Mouse (Mus musculus) fat pad, adult 2 months (tissue): Measurements from ENCODE around the gene S100a2.

ENCODE experiments used
- DNase-seq: peaks from one replicate; pipeline ENCODE4 v3.0.0-alpha.2; 2011; ENCODE audit warnings: low read depth, low spot score; ENCODE audit errors: extremely low read depth

The S100a2 gene

DNA sequence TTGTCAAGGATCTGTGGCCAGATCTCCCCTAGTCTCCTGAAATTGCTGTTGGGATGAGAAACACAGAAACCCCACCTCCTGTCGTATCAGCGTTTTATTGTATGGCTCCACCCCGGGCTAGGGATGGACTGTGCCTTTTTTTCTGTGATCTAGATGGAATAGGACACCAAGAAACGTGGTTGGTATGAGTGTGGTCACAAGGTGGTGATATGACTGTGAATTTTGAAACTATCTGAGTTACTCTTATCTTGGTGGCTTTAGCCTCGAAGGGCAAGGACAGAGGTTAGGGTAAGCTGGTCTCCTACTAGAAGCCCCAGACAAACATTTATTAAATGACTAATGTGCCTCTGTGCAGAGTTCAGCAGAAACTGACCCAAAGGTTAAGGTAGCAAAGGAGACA lies 5.5 kb downstream of the S100a2 start:
- DNase-seq = no peak

GRCm38 (mm10) chr3:90596810-90597209 lies 6.8 kb downstream of the S100a2 start:
- DNase-seq = no peak

- DNase-seq = no peak
Observed at GRCm38 (mm10) chr3:90597736-90598135, 7.7 kb downstream of the S100a2 start.

DNA sequence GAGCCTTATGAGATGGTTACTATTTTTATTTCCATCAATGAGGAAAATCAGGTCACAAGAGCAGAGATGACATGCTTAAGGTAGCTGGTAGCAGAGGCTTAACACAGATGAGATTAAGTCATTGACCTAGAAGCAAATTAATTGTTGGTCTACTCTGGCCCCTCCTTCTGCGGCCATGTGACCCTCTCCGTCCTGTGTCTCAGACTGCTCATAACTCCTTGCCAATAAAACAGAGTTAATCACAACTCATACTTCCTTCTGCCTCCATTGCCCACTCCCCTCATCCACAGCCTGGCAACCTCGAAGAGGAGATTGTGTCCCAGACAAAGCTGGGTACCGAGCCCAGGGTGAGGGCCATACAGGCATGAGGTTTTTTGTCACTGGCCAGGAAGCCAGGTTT lies 8.2 kb downstream of the S100a2 start:
- no peak for DNase-seq

GRCm38 (mm10) chr3:90599401-90599800 lies 9.4 kb downstream of the S100a2 start:
- DNase-seq = no peak

DNA sequence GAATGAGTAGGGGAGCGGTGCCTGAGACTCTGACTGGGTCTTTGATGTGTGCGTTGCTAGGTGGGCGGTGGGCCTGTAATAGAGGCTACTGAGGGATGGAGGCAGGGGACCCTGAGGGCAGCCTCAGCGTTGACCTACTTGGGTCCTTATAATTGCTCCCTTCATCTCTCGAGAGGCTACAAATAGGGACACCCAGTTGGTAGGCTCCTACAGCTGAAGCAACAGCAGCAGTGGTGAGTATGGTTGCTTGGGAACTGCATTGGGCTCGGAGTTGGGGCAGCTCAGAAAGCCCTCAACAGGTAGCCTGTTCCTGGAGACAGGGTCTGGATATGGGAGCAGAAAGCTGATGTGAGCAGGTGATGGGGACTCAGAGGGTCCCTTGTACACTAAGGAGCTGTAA lies 10.0 kb downstream of the S100a2 start:
- no peak for DNase-seq

GRCm38 (mm10) chr3:90600458-90601195 lies 10.6 kb downstream of the S100a2 start:
- DNase-seq = no peak

DNA sequence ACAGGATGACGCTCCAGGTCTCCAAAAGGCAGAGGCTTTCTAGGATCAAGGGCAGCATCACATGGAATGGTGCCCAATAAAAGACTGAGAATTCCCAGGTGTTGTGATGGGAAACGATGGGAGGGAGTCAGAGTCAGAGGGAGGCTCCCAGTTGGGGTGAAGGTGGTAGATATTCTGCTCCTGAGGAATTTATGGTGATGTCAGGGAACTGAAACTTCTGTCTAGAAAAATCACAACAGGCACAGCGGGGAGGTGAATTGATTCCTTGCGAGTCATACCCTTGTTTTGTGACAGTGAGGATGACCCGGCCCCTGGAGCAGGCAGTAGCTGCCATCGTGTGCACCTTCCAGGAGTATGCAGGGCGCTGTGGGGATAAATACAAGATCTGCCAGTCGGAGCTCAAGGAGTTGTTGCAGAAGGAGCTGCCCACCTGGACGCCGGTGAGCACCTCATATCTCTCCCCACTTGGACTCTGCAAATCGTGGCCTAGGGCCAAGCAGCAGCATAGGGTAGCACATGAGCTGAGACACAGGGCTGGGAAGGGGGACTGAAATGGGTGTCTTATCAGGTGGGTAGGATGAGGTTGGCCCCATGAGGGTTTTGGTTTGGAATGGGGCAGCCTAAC lies 11.6 kb downstream of the S100a2 start, which contains the start of gene Gm42674:
Gene Gm42674, plus strand, starts transcription at position 419 of the 625 bp plus-strand sequence.
- no peak for DNase-seq

DNA sequence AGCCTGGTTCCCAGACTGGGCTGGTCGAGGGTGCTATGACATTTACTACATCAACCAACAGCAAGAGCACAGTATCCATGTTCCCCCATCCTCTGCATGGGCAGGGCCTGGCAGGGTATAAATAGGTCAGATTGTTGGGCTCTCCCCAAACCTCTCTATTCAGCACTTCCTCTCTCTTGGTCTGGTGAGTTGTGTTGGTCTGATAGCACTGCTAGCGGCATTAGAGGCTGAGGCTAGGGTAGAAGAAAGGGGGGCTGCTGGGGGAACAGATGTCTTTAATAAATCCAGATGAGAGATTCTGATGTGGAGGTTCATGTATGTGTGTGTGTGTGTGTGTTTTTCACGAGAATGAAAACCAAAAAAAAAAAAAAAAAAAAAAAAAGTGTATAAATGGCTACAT lies 13.6 kb downstream of the S100a2 start, which contains the start of gene S100a4:
Gene S100a4, plus strand, starts transcription at position 149 of the 400 bp plus-strand sequence.
- DNase-seq = no peak

- DNase-seq = no peak
Observed at GRCm38 (mm10) chr3:90604416-90604815, 14.4 kb downstream of the S100a2 start.

GRCm38 (mm10) chr3:90605049-90605448 lies 15.0 kb downstream of the S100a2 start:
- no peak for DNase-seq

DNA sequence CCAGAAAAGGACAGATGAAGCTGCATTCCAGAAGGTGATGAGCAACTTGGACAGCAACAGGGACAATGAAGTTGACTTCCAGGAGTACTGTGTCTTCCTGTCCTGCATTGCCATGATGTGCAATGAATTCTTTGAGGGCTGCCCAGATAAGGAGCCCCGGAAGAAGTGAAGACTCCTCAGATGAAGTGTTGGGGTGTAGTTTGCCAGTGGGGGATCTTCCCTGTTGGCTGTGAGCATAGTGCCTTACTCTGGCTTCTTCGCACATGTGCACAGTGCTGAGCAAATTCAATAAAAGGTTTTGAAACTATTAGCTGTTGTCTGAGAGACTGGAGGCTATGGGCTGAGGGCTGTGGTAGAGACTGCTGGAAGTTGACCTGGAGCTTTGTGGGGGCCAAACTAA lies 15.7 kb downstream of the S100a2 start:
- DNase-seq = no peak

- DNase-seq = no peak
Observed at GRCm38 (mm10) chr3:90606185-90606584, 16.1 kb downstream of the S100a2 start.

DNA sequence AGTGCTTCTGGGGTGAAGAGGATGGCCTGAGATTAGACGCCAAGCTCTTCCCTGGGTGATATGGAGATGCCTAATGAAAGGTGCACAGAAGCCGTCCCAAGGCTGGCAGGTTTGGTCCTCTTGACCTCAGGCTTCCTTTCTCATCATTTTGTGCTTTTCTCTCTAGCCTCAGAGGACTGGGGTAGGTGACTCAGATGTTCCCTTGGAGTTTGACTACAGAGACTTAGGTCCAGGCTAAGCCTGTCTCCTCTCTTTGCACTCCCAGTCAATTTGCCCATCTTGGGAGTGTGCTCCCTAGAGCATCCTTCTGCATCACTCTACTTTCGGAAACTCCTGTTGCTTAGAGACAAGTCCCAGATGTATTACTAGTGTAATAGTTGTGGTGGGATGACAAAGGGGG lies 17.3 kb downstream of the S100a2 start:
- DNase-seq = no peak

DNA sequence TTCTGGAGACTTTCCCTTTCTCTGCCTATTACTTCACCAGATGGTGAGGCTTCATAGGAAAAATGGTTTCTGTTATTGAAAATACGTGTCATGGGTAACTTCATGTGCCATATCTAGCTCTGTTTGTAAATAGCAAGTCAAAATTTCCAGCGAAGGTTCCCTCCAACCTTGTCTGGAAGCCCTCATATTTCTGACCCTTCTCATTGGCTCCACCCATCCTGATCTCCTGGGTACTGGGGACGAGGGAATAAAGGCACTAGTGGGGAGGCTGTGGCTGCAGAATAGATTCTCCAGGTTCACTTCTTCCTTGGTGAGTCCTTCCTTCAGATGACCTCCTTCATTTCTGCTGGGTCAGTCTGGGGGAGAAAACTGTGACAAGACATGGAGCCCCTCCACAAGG lies 18.2 kb downstream of the S100a2 start, which contains the start of gene S100a5:
Gene S100a5, plus strand, starts transcription at position 301 of the 400 bp plus-strand sequence.
- no peak for DNase-seq

DNA sequence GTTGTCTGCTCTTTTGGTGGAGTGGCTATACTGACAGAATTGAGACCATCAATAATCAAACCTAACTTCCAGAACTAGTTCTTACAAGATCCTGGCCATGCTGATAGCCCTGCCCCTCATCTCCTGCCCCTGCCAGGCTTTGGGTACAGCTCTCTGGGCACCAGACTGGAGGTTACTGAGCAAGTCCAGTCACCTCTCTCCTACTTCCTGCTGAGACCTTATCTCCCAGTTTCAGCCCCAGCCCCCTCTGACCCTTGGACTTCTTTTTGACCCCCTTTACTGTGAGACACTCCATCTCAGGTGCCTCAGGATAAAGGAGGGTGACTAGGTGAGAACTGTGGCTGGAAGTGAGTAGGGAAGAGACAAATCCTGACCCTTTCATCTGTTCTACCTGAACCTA lies 19.1 kb downstream of the S100a2 start:
- no peak for DNase-seq

DNA sequence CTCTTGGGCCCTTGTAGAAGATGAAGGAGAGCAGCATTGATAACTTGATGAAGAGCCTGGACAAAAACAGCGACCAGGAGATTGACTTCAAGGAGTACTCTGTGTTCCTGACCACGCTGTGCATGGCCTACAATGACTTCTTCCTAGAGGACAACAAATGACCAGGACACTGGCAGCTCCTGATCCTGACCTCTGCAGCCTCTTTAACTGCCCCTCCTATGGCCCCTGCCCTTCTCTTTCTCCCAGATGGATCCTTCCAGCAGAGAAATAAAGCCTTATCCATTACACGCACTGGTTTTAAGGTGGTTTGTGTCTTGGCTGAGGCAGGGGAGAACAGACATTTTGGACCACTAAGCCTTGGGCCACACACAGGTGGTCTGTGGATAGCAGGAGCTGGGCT lies 21.4 kb downstream of the S100a2 start:
- no peak for DNase-seq

DNA sequence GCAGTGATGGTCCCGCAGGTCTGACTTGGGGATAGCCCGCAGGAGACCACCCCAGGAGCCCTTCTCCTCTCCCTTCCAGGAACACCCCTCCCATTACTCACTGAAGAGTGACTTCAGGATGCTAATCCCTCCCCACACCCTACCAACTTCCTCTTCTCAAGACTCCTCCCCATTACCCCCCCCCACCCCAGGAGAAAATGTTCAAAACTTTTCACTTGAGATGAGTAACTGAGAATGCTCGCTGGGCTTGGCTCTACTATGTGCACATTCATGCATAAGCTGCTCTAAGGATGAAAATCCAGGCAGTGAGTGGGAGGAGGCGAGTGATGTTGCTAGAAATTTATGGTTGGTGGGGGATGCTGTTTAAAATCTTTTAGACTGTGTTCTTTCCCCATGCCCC lies 22.0 kb downstream of the S100a2 start:
- DNase-seq = no peak

DNA sequence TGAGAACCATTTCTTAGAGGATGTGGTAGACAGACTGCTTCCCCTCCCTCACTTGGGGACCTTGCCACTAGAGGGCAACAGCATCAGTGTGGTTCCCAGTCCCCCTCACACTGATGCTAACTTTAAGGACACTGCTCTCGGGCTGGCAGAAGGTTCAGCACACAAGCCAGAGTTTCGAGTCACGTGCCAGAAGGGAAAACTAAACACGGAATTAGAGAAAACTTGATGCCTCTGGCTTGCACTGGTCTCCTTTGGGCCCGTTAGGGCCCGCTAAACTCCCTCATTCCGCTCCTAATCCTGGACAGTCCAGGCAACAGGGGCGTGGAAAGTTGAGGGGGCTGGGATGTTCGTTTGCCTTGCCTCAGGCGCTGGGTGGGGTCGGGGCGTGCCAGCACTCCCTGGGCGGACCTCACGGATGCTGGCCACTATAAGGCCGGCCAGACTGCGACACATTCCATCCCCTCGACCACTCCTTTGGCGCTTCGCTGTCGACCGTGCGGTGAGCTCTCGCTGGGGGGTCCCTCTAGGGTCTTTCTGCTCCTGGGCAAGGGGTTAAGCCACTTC lies 22.8 kb downstream of the S100a2 start, which contains the start of gene S100a6:
Gene S100a6, plus strand, starts transcription at position 155 of the 564 bp plus-strand sequence.
- DNase-seq = no peak

- no peak for DNase-seq
Observed at GRCm38 (mm10) chr3:90613461-90614147, 23.6 kb downstream of the S100a2 start.

DNA sequence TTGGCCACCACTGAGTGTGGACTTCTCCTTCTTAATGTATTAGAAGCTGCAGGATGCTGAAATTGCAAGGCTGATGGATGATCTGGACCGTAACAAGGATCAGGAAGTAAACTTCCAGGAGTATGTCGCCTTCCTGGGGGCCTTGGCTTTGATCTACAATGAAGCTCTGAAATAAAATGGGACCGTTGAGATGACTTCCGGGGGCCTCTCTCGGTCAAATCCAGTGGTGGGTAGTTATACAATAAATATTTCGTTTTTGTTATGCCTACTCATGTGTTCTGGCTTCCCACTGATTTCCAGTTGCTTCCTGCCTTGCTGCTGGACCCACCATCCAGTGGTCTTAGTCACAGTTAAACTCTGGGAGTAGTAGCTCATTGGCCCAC lies 24.1 kb downstream of the S100a2 start:
- DNase-seq = no peak
